Mouse (Mus musculus) liver, embryonic 12.5 days (tissue): Measurements from ENCODE around the gene Wwox. TPM values are rescaled to one million over a fixed set of nuclear protein-coding genes. Genes with fewer than 3 reads are reported as not detected.

Experiments
- ATAC-seq: fragments of 200-750 bp; cut with Nextera tagmentation; 2 replicates; pipeline ENCODE4 v1.8.0; 2017; ENCODE audit warnings: moderate number of reproducible peaks, mild to moderate bottlenecking, moderate library complexity
- H3K27ac ChIP-seq: fragments of 300-500 bp; sonication (generic); 2 replicates; pipeline ENCODE4 v1.5.1; 2016; ENCODE audit warnings: mild to moderate bottlenecking
- H3K27me3 ChIP-seq: fragments of 300-500 bp; sonication (generic); replicated peaks from 2 replicates; pipeline ENCODE4 v1.6.1; 2016; ENCODE audit warnings: mild to moderate bottlenecking, moderate library complexity
- H3K36me3 ChIP-seq: fragments of 300-500 bp; sonication (generic); 2 replicates; pipeline ENCODE4 v1.6.1; 2016; ENCODE audit warnings: mild to moderate bottlenecking, moderate library complexity
- H3K4me1 ChIP-seq: fragments of 300-500 bp; sonication (generic); 2 replicates; pipeline ENCODE4 v1.6.1; 2016
- H3K4me2 ChIP-seq: fragments of 300-500 bp; sonication (generic); 2 replicates; pipeline ENCODE4 v1.6.1; 2016; ENCODE audit warnings: mild to moderate bottlenecking, moderate library complexity
- H3K4me3 ChIP-seq: fragments of 300-500 bp; sonication (generic); 2 replicates; pipeline ENCODE4 v1.5.1; 2016; ENCODE audit warnings: mild to moderate bottlenecking, moderate library complexity
- H3K9ac ChIP-seq: fragments of 300-500 bp; sonication (generic); 2 replicates; pipeline ENCODE4 v1.6.1; 2016; ENCODE audit warnings: mild to moderate bottlenecking, moderate library complexity
- H3K9me3 ChIP-seq: fragments of 300-500 bp; sonication (generic); replicated peaks from 2 replicates; pipeline ENCODE4 v1.6.1; 2016; ENCODE audit warnings: mild to moderate bottlenecking, moderate library complexity
- WGBS: fragments of 180-500 bp; shearing (Covaris S2); methylation state at CpG from one replicate; pipeline ENCODE4 v1.1.7; 2016; ENCODE audit not compliant: insufficient replicate concordance; 5-methylcytosine and 5-hydroxymethylcytosine counted together
- polyA plus RNA-seq: library from polyadenylated mRNA; unstranded; fragments of >200 nt; fragmentation: Nextera tagmentation; extraction: Ambion mirVana; gene quantifications from 2 replicates; pipeline ENCODE4 v1.2.1, GENCODE M21; 2016

The Wwox gene
- polyA plus RNA-seq, 1 experiment from 2014 or later = 5.2 TPM

DNA sequence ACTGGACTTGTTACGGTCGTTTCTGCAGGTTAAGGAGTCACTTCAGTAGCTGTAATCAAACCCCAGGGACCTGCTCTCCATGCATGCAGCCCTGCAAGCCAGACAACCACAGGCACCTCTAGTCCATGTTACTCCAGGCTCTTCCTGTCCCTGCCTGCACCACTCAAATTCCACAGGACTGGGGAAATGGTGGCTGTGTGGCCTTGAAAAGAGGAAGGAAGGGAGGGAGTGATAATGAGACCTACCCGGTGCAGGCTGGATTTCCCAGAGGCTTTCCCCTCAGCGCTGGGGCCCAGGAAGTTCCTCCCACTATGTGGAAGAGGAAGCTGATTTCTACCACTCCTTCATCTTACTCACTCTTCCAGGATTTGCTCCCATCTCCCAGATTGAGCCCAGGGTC, 868.0 kb downstream of the Wwox start:
- Histone ChIP-seq H3K9me3 (no peaks in the 10 kb centered on the region), H3K4me2 (no peak overlapping the region), H3K27ac (no peak overlapping the region), H3K9ac (no peak overlapping the region), H3K4me3 (no peak overlapping the region), H3K27me3 (no peaks in the 10 kb centered on the region), H3K4me1 (no peaks in the 10 kb centered on the region), H3K36me3 (no peaks in the 10 kb centered on the region)
- no peak for ATAC-seq
- WGBS = 12% methylated on average over 4 of the region's 4 CpGs

DNA sequence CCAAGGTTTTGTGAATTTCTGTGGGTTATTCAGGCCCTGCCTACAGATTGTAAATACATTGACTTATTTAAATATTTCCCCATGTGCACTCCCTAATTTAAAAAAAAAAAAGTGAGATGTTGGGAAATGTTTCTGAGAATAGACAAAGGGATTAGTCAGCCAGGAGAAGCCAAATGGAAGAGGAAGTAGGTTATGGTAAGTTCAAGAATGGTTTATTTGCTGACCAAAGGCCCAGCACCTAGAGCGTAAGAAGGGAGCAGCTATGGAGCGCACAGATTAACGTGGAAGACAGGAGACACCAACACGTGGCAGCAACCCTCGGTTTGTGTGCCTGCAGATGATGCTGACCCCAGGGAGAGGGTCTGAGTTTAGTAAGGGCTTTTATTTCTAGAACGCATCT, 871.5 kb downstream of the Wwox start:
- no peaks in the 10 kb centered on the region for H3K36me3 ChIP-seq
- H3K4me3 ChIP-seq = no peak overlapping the region
- WGBS = 71% methylated on average over 6 of the region's 6 CpGs
- H3K9ac ChIP-seq = no peak overlapping the region
- no peak for ATAC-seq
- H3K9me3 ChIP-seq = no peaks in the 10 kb centered on the region
- H3K27me3 ChIP-seq = no peaks in the 10 kb centered on the region
- H3K4me1 ChIP-seq = no peaks in the 10 kb centered on the region
- H3K27ac ChIP-seq = no peak overlapping the region
- no peak overlapping the region for H3K4me2 ChIP-seq

DNA sequence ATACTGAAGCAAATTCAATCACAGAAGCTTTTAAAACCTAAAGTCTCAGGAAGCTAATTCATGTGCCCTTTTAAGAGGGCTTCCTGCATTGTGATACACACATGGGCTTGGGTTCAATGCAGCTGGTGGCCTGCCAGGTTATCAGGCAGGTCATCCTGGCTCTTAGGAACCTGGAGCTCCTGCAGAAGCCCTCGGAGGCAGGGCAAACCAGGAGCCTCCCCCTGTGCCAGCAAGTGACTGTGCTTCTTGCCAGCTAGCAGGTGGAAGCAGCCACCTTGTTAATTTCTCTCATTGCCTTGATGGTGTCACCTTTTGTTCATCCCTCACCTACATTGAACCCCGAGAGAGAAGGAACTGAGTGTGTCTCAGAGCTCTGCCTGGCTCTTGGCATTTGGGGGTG, 872.9 kb downstream of the Wwox start:
- no peak overlapping the region for H3K27ac ChIP-seq
- H3K9me3 ChIP-seq = no peaks in the 10 kb centered on the region
- H3K4me1 ChIP-seq = no peaks in the 10 kb centered on the region
- 53% methylated on average over 2 of the region's 2 CpGs for WGBS
- H3K9ac ChIP-seq = no peak overlapping the region
- H3K27me3 ChIP-seq = no peaks in the 10 kb centered on the region
- H3K4me2 ChIP-seq = no peak overlapping the region
- H3K36me3 ChIP-seq = no peaks in the 10 kb centered on the region
- H3K4me3 ChIP-seq = no peak overlapping the region
- no peak for ATAC-seq

DNA sequence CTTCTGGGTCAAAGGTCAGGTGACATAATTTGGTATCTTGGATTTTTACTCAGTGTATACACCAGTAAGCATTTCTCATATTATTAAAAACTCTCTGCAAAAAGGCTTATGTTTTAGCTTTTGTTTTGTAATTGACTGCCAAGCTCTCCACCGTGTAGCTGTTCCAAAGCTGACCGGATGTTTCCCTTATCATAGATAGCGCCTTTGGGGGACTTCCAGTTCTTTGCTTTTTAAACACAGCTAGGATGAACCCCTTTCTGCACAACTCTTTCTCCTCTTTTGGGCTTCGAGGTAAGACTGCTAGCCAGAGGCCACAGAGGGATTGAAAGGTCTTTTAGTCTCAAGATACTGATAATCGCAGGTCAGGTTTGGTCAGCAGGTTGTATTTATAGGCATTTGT, 883.0 kb downstream of the Wwox start:
- ATAC-seq = no peak
- H3K9me3 ChIP-seq = no peaks in the 10 kb centered on the region; the same call in 1 of the 2 replicates
- H3K27me3 ChIP-seq = no peaks in the 10 kb centered on the region
- H3K4me2 ChIP-seq = no peak overlapping the region
- H3K4me1 ChIP-seq = no peaks in the 10 kb centered on the region
- WGBS = 64% methylated on average over 5 of the region's 5 CpGs
- no peak overlapping the region for H3K9ac ChIP-seq
- H3K36me3 ChIP-seq = no peaks in the 10 kb centered on the region
- H3K4me3 ChIP-seq = no peak overlapping the region
- H3K27ac ChIP-seq = no peak overlapping the region

DNA sequence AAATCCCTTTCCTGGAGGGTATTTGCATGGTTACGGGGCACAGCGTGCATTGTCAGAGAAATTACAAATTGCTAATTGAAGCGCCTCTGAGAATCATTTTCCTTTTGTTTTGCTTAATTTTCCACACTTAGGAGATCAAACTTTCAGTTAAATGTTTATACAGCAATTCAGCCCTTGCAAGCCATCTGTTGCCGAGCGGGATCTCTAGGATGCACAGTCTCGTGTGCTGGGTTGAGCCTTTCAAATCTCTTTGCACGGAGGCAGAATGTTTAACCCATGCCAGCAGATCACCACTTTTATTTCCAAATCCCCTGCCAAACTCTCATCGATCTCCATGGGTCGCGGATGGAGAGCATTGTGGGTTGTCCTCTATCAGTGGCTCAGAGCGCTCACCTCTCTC, 891.2 kb downstream of the Wwox start:
- Histone ChIP-seq H3K4me3 (no peak overlapping the region), H3K4me2 (no peak overlapping the region), H3K9ac (no peak overlapping the region), H3K36me3 (no peaks in the 10 kb centered on the region), H3K4me1 (no peaks in the 10 kb centered on the region), H3K9me3 (no peaks in the 10 kb centered on the region), H3K27ac (no peak overlapping the region), H3K27me3 (no peaks in the 10 kb centered on the region)
- ATAC-seq = no peak
- 81% methylated on average over 11 of the region's 11 CpGs for WGBS

DNA sequence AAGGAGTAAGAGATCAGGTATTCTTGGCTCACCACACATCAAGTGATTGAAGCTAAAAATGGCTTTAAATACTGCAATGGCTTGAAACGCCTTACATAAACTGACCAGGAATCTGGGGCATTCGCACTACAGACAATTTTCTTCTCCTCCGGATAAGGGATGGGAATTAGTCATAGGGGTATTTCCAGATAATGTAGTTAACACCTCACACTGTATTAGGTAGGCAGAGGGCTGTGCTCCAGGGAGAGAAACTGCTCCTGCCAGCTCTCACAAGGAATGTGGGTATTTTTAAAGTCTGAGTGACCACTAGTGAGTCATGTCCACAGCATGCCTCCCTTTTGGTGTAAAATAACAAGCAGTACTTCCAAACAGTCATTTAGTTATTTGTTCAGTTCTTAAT, 894.5 kb downstream of the Wwox start:
- no peak overlapping the region for H3K27ac ChIP-seq
- no peaks in the 10 kb centered on the region for H3K4me1 ChIP-seq
- H3K9ac ChIP-seq = no peak overlapping the region
- no peak overlapping the region for H3K4me3 ChIP-seq
- no peak overlapping the region for H3K4me2 ChIP-seq
- H3K9me3 ChIP-seq = no peaks in the 10 kb centered on the region
- WGBS = 72% methylated on average over 3 of the region's 3 CpGs
- no peaks in the 10 kb centered on the region for H3K27me3 ChIP-seq
- ATAC-seq = no peak
- H3K36me3 ChIP-seq = no peaks in the 10 kb centered on the region

DNA sequence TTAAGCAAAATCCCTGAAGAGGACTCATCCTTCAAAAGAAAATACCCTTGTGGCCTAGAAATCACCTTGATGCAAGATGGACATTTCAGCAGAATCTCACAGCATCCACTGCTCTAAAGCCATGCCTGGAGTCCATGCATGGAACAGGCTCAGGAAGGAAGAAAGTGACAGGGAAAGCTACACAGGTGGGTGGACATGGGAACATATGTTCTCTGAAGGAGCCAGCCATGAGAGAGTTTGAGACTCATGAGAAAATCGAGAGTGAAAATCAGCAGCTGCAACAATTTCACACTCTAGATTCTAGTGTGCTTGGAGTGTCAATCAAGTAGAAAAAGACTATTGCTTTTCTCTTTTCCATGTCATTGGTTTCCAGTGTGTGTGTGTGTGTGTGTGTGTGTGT, 896.9 kb downstream of the Wwox start:
- Histone ChIP-seq H3K9ac (no peak overlapping the region), H3K4me3 (no peak overlapping the region), H3K27ac (no peak overlapping the region), H3K36me3 (no peaks in the 10 kb centered on the region), H3K9me3 (no peaks in the 10 kb centered on the region), H3K4me1 (no peaks in the 10 kb centered on the region), H3K4me2 (no peak overlapping the region), H3K27me3 (no peaks in the 10 kb centered on the region)
- 58% methylated on average over 1 of the region's 1 CpGs for WGBS
- no peak for ATAC-seq

DNA sequence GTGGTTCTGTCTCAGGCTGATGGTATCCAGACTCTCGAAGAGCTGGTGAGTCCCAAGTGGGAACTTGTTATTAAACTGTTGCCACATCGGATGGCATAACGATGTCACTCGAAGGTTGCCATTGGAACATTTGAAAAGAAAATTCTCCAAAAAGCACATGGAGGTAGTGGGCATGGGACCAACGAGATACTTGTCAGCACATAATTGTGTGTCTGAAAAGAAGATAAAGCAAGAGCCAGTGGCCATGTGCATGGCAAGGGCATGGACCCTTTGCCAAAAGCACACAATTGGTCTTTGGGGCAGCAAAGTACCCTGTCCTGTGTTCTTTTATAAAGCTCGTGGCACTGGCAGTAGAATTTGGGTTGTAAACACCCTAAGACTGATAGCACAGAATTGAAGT, 909.2 kb downstream of the Wwox start:
- H3K27me3 ChIP-seq = no peaks in the 10 kb centered on the region
- no peak for ATAC-seq
- H3K4me2 ChIP-seq = no peak overlapping the region
- no peak overlapping the region for H3K27ac ChIP-seq
- H3K4me1 ChIP-seq = no peaks in the 10 kb centered on the region
- H3K9ac ChIP-seq = no peak overlapping the region
- H3K36me3 ChIP-seq = no peaks in the 10 kb centered on the region
- no peaks in the 10 kb centered on the region for H3K9me3 ChIP-seq
- 67% methylated on average over 6 of the region's 6 CpGs for WGBS
- no peak overlapping the region for H3K4me3 ChIP-seq

DNA sequence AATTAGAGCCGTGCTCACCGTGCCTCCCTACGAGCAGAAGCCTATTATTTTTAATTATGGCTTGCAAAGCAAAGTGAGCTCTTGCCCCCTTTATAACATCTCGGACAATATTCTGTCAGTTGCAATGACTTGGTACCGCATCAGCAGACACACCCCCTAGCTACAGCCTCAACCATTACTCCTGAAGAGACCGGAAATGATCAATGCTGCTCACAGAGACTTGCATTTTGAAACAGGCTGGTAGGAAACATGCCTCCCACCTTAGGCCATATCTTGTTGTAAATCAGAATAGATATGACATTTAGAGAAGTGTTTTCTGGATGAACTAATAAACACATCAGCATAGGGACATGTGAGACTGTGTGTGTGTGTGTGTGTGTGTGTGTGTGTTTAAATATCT, 911.3 kb downstream of the Wwox start:
- H3K9me3 ChIP-seq = no peaks in the 10 kb centered on the region
- no peaks in the 10 kb centered on the region for H3K27me3 ChIP-seq
- H3K36me3 ChIP-seq = no peaks in the 10 kb centered on the region
- H3K4me3 ChIP-seq = no peak overlapping the region
- no peaks in the 10 kb centered on the region for H3K4me1 ChIP-seq
- no peak for ATAC-seq
- no peak overlapping the region for H3K4me2 ChIP-seq
- H3K9ac ChIP-seq = no peak overlapping the region
- no peak overlapping the region for H3K27ac ChIP-seq
- WGBS = 79% methylated on average over 6 of the region's 6 CpGs

DNA sequence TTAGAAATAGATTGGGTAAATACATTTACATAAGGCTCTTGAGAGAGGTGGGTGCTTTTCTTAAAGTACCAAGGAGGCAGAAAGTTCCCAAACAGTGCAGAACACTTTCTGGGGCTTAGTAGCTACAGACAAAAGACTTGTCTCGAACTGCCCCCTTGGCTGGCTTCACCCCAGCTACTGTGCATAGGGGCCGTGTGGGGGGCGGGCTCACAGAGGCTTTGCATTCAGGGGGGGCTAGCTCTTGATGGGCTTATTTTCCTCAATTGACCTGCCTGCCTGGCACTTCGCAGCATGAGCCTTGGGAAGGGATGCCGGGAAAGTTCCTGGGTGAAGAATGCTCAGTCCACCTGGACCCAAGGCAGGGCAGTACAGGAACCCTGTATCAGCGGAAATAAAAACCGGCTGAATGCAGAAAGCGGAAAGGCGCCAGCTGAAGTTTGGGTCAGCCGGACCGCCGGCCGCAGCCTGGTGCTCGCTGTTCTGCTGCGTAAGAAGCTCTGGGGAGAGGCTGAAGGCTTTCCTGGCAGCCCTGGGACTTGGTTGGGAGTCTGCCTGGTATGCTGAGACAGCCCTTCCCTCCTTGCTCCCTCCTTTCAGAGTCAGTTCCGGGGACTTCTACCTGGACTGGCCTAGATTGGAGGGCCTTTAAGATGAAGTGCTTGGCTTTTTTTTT, 918.3 kb downstream of the Wwox start:
- Histone ChIP-seq H3K27ac (no peak overlapping the region), H3K4me2 (no peak overlapping the region), H3K9me3 (no peaks in the 10 kb centered on the region), H3K9ac (no peak overlapping the region), H3K27me3 (no peaks in the 10 kb centered on the region), H3K4me3 (no peak overlapping the region), H3K4me1 (no peaks in the 10 kb centered on the region), H3K36me3 (no peaks in the 10 kb centered on the region)
- WGBS = 61% methylated on average over 16 of the region's 16 CpGs
- ATAC-seq = no peak

DNA sequence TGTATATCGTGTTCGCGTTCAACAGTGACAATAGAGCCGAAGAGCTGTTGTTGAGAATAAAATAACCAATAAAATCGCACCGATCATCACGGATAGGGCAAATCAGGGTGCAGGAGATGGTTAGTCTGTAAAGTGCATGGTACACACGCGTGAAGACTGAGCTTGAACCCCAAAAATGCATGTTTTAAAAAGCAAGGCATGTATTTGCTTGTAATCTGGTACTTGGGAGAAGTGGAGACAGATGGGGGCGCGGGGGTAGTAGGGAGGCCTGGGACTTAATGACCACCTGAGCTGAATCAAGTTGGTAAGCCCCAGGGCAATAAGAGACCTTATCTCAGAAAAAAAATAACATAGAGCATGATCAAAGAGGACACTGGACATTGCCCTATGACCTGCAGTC, 919.0 kb downstream of the Wwox start:
- Histone ChIP-seq H3K4me1 (no peaks in the 10 kb centered on the region), H3K9ac (no peak overlapping the region), H3K27ac (no peak overlapping the region), H3K4me3 (no peak overlapping the region), H3K36me3 (no peaks in the 10 kb centered on the region), H3K4me2 (no peak overlapping the region), H3K27me3 (no peaks in the 10 kb centered on the region), H3K9me3 (no peaks in the 10 kb centered on the region)
- ATAC-seq = no peak
- WGBS = 81% methylated on average over 11 of the region's 11 CpGs

DNA sequence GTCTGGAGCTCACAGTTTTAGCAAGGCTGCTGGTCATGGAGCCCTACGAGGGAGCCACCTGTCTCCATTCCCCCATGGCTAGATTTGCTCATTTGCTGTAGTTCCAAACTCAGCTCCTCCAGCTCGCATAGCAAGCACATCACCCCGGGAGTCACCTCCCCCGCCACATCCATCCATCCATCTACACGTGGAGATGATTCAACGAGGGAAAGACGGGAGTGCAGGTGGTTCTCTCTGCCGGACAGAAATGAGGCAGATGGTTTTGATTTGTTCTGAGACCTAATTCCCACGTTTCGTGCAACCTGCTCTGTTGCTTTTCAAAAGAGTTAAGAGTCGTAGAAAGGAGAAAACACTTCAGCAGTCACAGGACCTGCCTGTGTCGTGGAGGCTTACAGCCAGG, 920.2 kb downstream of the Wwox start:
- Histone ChIP-seq H3K4me2 (no peak overlapping the region), H3K9me3 (no peaks in the 10 kb centered on the region), H3K36me3 (no peaks in the 10 kb centered on the region), H3K4me3 (no peak overlapping the region), H3K9ac (no peak overlapping the region), H3K27me3 (no peaks in the 10 kb centered on the region), H3K27ac (no peak overlapping the region), H3K4me1 (no peaks in the 10 kb centered on the region)
- WGBS = 65% methylated on average over 12 of the region's 12 CpGs
- no peak for ATAC-seq

DNA sequence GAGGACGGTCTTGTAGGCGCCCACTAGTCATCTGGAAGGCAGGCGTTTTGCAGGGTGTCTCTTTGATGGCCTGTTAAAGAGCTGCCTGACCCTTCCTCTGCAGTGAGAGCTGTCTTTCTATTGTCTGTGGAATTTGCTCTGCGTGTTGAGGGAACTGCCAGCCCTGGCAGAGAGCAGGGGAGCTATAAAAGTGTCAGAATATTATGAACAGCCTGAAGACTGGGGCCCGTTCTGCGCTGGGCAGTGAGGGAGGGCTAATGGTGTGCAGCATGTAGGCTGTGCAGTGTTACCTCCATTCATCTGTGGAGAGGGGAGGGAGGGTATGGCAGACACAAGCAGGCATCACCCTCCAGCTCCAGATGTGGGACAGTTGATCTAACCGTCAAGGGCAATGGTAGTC, 923.1 kb downstream of the Wwox start:
- Histone ChIP-seq H3K27ac (no peak overlapping the region), H3K27me3 (no peaks in the 10 kb centered on the region), H3K36me3 (no peaks in the 10 kb centered on the region), H3K9ac (no peak overlapping the region), H3K4me1 (no peaks in the 10 kb centered on the region), H3K9me3 (no peaks in the 10 kb centered on the region), H3K4me3 (no peak overlapping the region), H3K4me2 (no peak overlapping the region)
- 59% methylated on average over 7 of the region's 7 CpGs for WGBS
- ATAC-seq = no peak
